Mouse (Mus musculus) ovary, postnatal 10 days (tissue): ENCODE data around the gene Rora.

Source experiments
- DNase-seq: peaks from one replicate; pipeline ENCODE4 v3.0.0; 2022; ENCODE audit warnings: low spot score

Rora gene

GRCm38 (mm10) chr9:68653211-68654038 lies at the start of gene Rora:
Rora (plus strand) TSS chr9:68653786.
- DNase-seq = peak; percentile 54

GRCm38 (mm10) chr9:68614006-68614405 lies 39.6 kb upstream of the Rora start:
- no peak for DNase-seq

GRCm38 (mm10) chr9:68617116-68617515 lies 36.5 kb upstream of the Rora start:
- no peak for DNase-seq

GRCm38 (mm10) chr9:68620036-68620435 lies 33.5 kb upstream of the Rora start:
- no peak for DNase-seq

GRCm38 (mm10) chr9:68620441-68620840 lies 33.1 kb upstream of the Rora start:
- DNase-seq = no peak

GRCm38 (mm10) chr9:68624981-68625380 lies 28.6 kb upstream of the Rora start:
- no peak for DNase-seq

GRCm38 (mm10) chr9:68637301-68637700 lies 16.3 kb upstream of the Rora start:
- no peak for DNase-seq

- no peak for DNase-seq
Measured at GRCm38 (mm10) chr9:68641123-68641522, 12.5 kb upstream of the Rora start.

- DNase-seq = no peak
Measured at GRCm38 (mm10) chr9:68648061-68648460, 5.5 kb upstream of the Rora start.

- DNase-seq = no peak
Measured at GRCm38 (mm10) chr9:68654039-68654332, 400 bp downstream of the Rora start.

GRCm38 (mm10) chr9:68654333-68655017 lies 889 bp downstream of the Rora start:
- peak; percentile 9 for DNase-seq

GRCm38 (mm10) chr9:68655018-68656005 lies 1.7 kb downstream of the Rora start:
- DNase-seq = peak; percentile 9

GRCm38 (mm10) chr9:68656076-68656795 lies 2.6 kb downstream of the Rora start:
- no peak for DNase-seq

- DNase-seq = no peak
Measured at GRCm38 (mm10) chr9:68656796-68657130, 3.2 kb downstream of the Rora start.

- DNase-seq = no peak
Measured at GRCm38 (mm10) chr9:68670731-68671130, 17.1 kb downstream of the Rora start.

- DNase-seq = no peak
Measured at GRCm38 (mm10) chr9:68672459-68672858, 18.9 kb downstream of the Rora start.

GRCm38 (mm10) chr9:68673221-68673620 lies 19.6 kb downstream of the Rora start:
- no peak for DNase-seq

- no peak for DNase-seq
Measured at GRCm38 (mm10) chr9:68679871-68680374, 26.3 kb downstream of the Rora start.

- no peak for DNase-seq
Measured at GRCm38 (mm10) chr9:68683938-68684337, 30.4 kb downstream of the Rora start.

- DNase-seq = no peak
Measured at GRCm38 (mm10) chr9:68685562-68685961, 32.0 kb downstream of the Rora start.

GRCm38 (mm10) chr9:68687251-68687874 lies 33.8 kb downstream of the Rora start:
- no peak for DNase-seq
